Mouse (Mus musculus): ENCODE results near the gene Wasf1. TPM values are rescaled to one million over a fixed set of nuclear protein-coding genes. Genes with fewer than 3 reads are reported as not detected.

The Wasf1 gene
- total RNA-seq (2021), result 1 to 10 TPM; 4.1 to 5.5 TPM

- peak; percentile 97 for DNase-seq
These were observed at the start of gene Wasf1, which contains the start of gene Cdc40 for GRCm38 (mm10) chr10:40882831-40883643. TSS of gene Wasf1 (plus strand) at chr10:40883475. TSS of gene Cdc40 (minus strand) at chr10:40883311.

DNA sequence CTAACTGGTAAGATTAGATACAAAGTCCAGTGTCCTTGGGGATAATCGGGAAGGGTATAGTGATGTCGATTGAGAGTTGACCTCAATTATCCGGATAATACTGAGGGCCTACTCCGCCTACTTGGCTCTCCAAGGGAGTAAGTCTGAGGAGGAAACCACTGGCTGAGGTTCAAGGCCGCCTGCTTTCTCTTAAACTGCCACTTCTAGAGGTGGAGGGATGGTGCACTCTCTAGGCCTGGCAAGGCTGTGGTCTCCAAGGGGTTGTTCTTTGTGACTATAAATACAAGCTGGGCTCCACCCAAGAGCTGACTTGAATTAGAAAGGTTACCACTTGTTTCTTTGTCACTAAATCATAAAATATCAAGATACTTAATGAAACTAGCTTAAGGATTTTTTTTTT, 43.2 kb upstream of the Wasf1 start:
- DNase-seq, result peak; percentile 32

GRCm38 (mm10) chr10:40843841-40844240, 39.4 kb upstream of the Wasf1 start:
- no peak for DNase-seq

- peak; percentile 14 for DNase-seq
These were observed 38.7 kb upstream of the Wasf1 start for GRCm38 (mm10) chr10:40844546-40844945.

- peak; percentile 10 for DNase-seq
These were observed 37.6 kb upstream of the Wasf1 start for GRCm38 (mm10) chr10:40845626-40846025.

- DNase-seq, result no peak
These were observed 36.0 kb upstream of the Wasf1 start for GRCm38 (mm10) chr10:40847176-40847874.

- no peak for DNase-seq
These were observed 32.6 kb upstream of the Wasf1 start for GRCm38 (mm10) chr10:40850644-40851043.

GRCm38 (mm10) chr10:40851138-40851537, 32.1 kb upstream of the Wasf1 start:
- no peak for DNase-seq

- DNase-seq, result no peak
These were observed 27.7 kb upstream of the Wasf1 start for GRCm38 (mm10) chr10:40855616-40856015.

DNA sequence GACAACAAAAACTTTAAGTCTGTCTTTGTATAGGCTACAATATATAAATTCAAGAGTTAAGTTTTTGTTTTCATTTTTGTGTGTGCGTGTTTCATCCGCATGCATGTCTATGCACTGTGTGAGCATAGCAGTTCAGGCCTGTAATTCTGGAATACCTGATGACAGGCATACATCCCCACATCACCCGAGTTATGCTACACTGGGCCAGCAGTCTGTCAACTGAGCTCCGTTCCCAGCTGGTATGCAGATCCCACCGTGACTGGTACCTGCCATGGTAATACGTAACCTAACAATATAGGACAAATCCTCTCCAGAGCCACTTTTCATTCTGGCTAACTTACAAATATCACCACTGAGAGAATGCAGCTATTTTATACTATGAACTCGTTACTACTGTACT, 26.6 kb upstream of the Wasf1 start:
- no peak for DNase-seq

DNA sequence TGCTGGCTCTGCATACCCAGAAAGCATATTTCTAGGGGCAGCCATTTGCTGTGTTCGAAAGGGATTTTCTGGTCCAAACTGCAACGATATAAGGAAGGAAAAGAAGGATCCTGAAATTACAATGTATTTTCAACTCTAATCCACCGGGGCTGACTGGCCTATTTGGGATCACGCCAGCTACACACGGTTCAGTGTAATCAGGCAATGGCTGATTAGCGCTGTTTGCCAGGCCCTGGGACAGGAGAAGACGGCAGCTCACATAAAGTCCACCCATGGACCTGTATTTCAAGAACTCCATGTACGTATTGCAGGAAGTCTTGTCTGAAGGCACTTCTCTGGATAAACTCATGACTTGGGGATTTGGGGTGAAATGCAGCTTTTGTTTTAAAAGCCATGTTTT, 25.7 kb upstream of the Wasf1 start:
- DNase-seq, result peak; percentile 64

GRCm38 (mm10) chr10:40868081-40868480, 15.2 kb upstream of the Wasf1 start:
- DNase-seq, result no peak

GRCm38 (mm10) chr10:40871301-40871700, 12.0 kb upstream of the Wasf1 start:
- DNase-seq, result no peak

GRCm38 (mm10) chr10:40872052-40872451, 11.2 kb upstream of the Wasf1 start:
- DNase-seq, result no peak

DNA sequence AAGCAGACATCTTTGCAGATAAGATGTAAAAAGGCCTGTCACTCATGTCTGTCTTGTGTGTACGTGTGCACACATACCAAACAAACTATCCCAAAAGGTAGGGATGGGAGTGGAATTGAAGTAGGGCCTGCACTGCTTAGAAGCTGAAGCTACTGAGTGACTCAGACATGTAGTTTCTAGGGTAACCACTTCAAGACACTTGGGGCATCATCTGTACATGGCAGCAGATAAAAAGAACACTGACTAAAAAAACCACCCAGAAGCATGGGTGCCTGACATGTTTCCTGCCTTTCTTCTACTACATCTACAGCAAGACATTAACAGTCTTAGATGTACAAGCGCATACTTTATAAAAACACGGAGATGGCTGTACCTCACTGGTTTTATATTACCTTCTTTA, 5.0 kb upstream of the Wasf1 start:
- no peak for DNase-seq

GRCm38 (mm10) chr10:40879969-40880368, 3.3 kb upstream of the Wasf1 start:
- DNase-seq, result no peak

- no peak for DNase-seq
These were observed 2.0 kb upstream of the Wasf1 start for GRCm38 (mm10) chr10:40881236-40881635.

DNA sequence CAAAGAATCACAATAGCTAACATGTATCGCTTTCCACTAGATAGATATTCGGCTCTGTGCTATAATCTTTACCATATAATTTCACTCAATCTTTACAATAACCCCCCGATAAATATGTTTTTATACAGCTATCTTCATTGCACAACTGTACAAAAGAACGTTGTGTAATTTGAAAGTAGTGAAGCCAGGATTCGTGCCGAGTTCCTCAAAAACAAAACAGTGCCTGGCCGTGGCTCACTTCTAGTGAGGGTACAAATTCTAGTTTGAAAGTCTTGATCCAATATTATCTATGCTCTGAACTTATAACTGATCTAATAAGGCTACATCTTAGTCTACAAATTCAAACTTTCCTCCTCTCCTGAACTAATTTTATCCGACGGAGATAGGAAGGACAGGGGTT, 942 bp upstream of the Wasf1 start:
- no peak for DNase-seq

DNA sequence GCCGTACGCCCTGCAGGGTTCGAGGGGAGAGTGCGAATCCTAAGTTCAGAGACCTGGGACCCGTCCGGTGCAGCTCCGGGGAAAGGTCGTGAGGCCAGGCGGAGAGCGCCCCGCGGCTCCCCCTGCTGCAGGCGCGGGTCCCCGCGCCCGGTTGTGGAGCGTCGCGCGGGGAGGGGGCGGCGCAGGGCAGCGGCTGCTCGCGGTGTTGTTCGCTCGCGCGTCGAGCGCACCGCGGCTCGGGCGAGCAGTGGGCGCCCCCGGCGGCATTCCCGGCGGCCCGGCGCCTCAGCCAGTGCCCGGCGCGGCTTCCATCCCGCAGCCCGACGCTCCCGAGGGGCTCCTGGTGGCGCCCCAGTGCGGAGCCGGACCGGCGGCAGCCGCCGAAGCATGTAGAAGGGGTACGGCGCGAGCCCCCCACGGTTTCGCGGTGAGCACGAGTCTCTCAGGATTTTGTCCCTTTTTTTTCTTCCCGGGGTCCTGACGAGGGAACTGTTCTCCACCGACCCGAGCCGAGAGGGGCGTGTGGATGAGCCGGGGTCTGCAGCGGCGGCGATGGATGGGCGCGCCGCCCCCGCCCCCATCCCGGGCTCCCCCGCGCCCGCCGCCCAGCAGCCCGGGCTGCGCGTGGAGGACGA, 486 bp downstream of the Wasf1 start:
- no peak for DNase-seq

- peak; percentile 25 for DNase-seq
These were observed 1.1 kb downstream of the Wasf1 start for GRCm38 (mm10) chr10:40884279-40884806.

DNA sequence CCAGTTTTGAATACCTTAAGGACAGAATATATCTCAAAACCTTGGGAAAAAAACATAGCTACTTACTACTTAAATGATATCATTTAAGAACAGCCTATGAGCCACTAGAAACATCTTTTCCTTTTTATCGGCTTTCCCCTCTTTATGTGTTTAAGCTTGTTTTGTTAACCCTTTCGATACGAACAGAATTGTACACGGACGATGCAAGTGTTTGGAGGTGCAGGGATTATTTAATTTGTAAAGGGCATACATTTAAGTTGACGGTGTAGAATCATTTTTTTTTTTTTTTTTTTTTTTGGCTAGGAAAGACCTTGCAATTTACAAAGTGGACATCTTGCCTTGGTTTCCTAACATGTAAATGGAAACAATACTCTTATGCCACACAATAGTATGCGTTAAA, 2.2 kb downstream of the Wasf1 start:
- no peak for DNase-seq

- DNase-seq, result no peak
These were observed 4.0 kb downstream of the Wasf1 start for GRCm38 (mm10) chr10:40887316-40887715.

- no peak for DNase-seq
These were observed 5.9 kb downstream of the Wasf1 start for GRCm38 (mm10) chr10:40889146-40889545.
